Mouse (Mus musculus): ENCODE measurements around the gene Taok3. TPM values are rescaled to one million over a fixed set of nuclear protein-coding genes. Genes with fewer than 3 reads are reported as not detected.
A peak's percentile ranks its signal among the peaks of the same experiment; 100 is the strongest.

Gene Taok3
- total RNA-seq (2015) = 73.8 and 80.2 TPM in 2 replicates
- 57.5 and 72.8 TPM in 2 replicates for total RNA-seq (2017)

- peak; percentile 84 for ATAC-seq (ENCODE audit: poor library complexity, severe bottlenecking)
Measured at GRCm38 (mm10) chr5:117119777-117120488, at the start of gene Taok3. TSS of gene Taok3 (plus strand) at chr5:117120129.

- no peak for ATAC-seq (ENCODE audit: poor library complexity, severe bottlenecking)
Measured at GRCm38 (mm10) chr5:117087718-117088117, 32.2 kb upstream of the Taok3 start.

- ATAC-seq (ENCODE audit: poor library complexity, severe bottlenecking) = peak; percentile 40; the same call in 1 of the 2 replicates
Measured at GRCm38 (mm10) chr5:117089147-117089546, 30.8 kb upstream of the Taok3 start.

GRCm38 (mm10) chr5:117089786-117090185 is 30.1 kb upstream of the Taok3 start:
- no peak for ATAC-seq (ENCODE audit: poor library complexity, severe bottlenecking)

- ATAC-seq (ENCODE audit: poor library complexity, severe bottlenecking) = no peak
Measured at GRCm38 (mm10) chr5:117094431-117094830, 25.5 kb upstream of the Taok3 start.

GRCm38 (mm10) chr5:117096716-117097115 is 23.2 kb upstream of the Taok3 start:
- ATAC-seq (ENCODE audit: poor library complexity, severe bottlenecking) = peak; percentile 72

- ATAC-seq (ENCODE audit: poor library complexity, severe bottlenecking) = no peak
Measured at GRCm38 (mm10) chr5:117099008-117099407, 20.9 kb upstream of the Taok3 start.

GRCm38 (mm10) chr5:117099742-117100141 is 20.2 kb upstream of the Taok3 start:
- no peak for ATAC-seq (ENCODE audit: poor library complexity, severe bottlenecking)

- no peak for ATAC-seq (ENCODE audit: poor library complexity, severe bottlenecking)
Measured at GRCm38 (mm10) chr5:117103194-117103929, 16.6 kb upstream of the Taok3 start.

- ATAC-seq (ENCODE audit: poor library complexity, severe bottlenecking) = no peak
Measured at GRCm38 (mm10) chr5:117104329-117104728, 15.6 kb upstream of the Taok3 start.

GRCm38 (mm10) chr5:117105761-117106160 is 14.2 kb upstream of the Taok3 start:
- no peak for ATAC-seq (ENCODE audit: poor library complexity, severe bottlenecking)

GRCm38 (mm10) chr5:117108292-117108691 is 11.6 kb upstream of the Taok3 start:
- ATAC-seq (ENCODE audit: poor library complexity, severe bottlenecking) = no peak

GRCm38 (mm10) chr5:117108731-117109130 is 11.2 kb upstream of the Taok3 start:
- ATAC-seq (ENCODE audit: poor library complexity, severe bottlenecking) = no peak

GRCm38 (mm10) chr5:117109522-117109921 is 10.4 kb upstream of the Taok3 start:
- ATAC-seq (ENCODE audit: poor library complexity, severe bottlenecking) = no peak

- no peak for ATAC-seq (ENCODE audit: poor library complexity, severe bottlenecking)
Measured at GRCm38 (mm10) chr5:117111064-117111773, 8.7 kb upstream of the Taok3 start.

- no peak for ATAC-seq (ENCODE audit: poor library complexity, severe bottlenecking)
Measured at GRCm38 (mm10) chr5:117111774-117112112, 8.2 kb upstream of the Taok3 start.

- no peak for ATAC-seq (ENCODE audit: poor library complexity, severe bottlenecking)
Measured at GRCm38 (mm10) chr5:117113330-117113729, 6.6 kb upstream of the Taok3 start.

- ATAC-seq (ENCODE audit: poor library complexity, severe bottlenecking) = peak; percentile 27; the same call in 1 of the 2 replicates
Measured at GRCm38 (mm10) chr5:117114581-117115192, 5.2 kb upstream of the Taok3 start.

GRCm38 (mm10) chr5:117115193-117115767 is 4.6 kb upstream of the Taok3 start:
- ATAC-seq (ENCODE audit: poor library complexity, severe bottlenecking) = no peak

GRCm38 (mm10) chr5:117115836-117116366 is 4.0 kb upstream of the Taok3 start, which contains the start of gene Suds3:
TSS of gene Suds3 (minus strand) at chr5:117116113.
- ATAC-seq (ENCODE audit: poor library complexity, severe bottlenecking) = peak; percentile 70
